Mouse (Mus musculus) embryonic facial prominence, embryonic 15.5 days (tissue): ENCODE results near the gene Ccdc154. TPM values are rescaled to one million over a fixed set of nuclear protein-coding genes. Genes with fewer than 3 reads are reported as not detected.

Experiments used
- ATAC-seq: fragments of 200-750 bp; cut with Nextera tagmentation; 2 replicates; pipeline ENCODE4 v1.8.0; 2017; ENCODE audit warnings: low read depth, moderate TSS enrichment; ENCODE audit not compliant: insufficient number of reproducible peaks, low FRiP score, low TSS enrichment
- H3K27ac ChIP-seq: fragments of 300-500 bp; sonication (generic); replicated peaks from 2 replicates; pipeline ENCODE4 v1.5.1; 2015; ENCODE audit warnings: mild to moderate bottlenecking, inconsistent platforms
- H3K27me3 ChIP-seq: fragments of 300-500 bp; sonication (generic); 2 replicates; pipeline ENCODE4 v1.6.1; 2015; ENCODE audit warnings: inconsistent platforms
- H3K36me3 ChIP-seq: fragments of 300-500 bp; sonication (generic); 2 replicates; pipeline ENCODE4 v1.6.1; 2015; ENCODE audit warnings: mild to moderate bottlenecking, inconsistent platforms
- H3K4me1 ChIP-seq: fragments of 300-500 bp; sonication (generic); 2 replicates; pipeline ENCODE4 v1.6.1; 2015; ENCODE audit warnings: inconsistent platforms
- H3K4me2 ChIP-seq: fragments of 300-500 bp; sonication (generic); replicated peaks from 2 replicates; pipeline ENCODE4 v1.6.1; 2015; ENCODE audit warnings: mild to moderate bottlenecking, inconsistent platforms
- H3K4me3 ChIP-seq: fragments of 300-500 bp; sonication (generic); replicated peaks from 2 replicates; pipeline ENCODE4 v1.5.1; 2015; ENCODE audit warnings: mild to moderate bottlenecking, inconsistent platforms
- H3K9ac ChIP-seq: fragments of 300-500 bp; sonication (generic); 2 replicates; pipeline ENCODE4 v1.6.1; 2015; ENCODE audit warnings: inconsistent platforms
- H3K9me3 ChIP-seq: fragments of 300-500 bp; sonication (generic); replicated peaks from 2 replicates; pipeline ENCODE4 v1.6.1; 2016; ENCODE audit warnings: inconsistent platforms
- WGBS: fragments of 180-500 bp; shearing (Covaris S2); methylation state at CpG from one replicate; pipeline ENCODE4 v1.1.7; 2015; 5-methylcytosine and 5-hydroxymethylcytosine counted together
- polyA plus RNA-seq: library from polyadenylated mRNA; unstranded; fragments of >200 nt; fragmentation: Nextera tagmentation; extraction: Ambion mirVana; gene quantifications from 2 replicates; pipeline ENCODE4 v1.2.1, GENCODE M21; 2015

Ccdc154 gene
- polyA plus RNA-seq, 1 experiment from 2014 or later: 0.24 TPM

GRCm38 (mm10) chr17:25135622-25136021 lies 26.6 kb upstream of the Ccdc154 start:
- H3K9me3 ChIP-seq: no peaks in the 10 kb centered on the region
- H3K9ac ChIP-seq: no peak overlapping the region
- H3K4me3 ChIP-seq: no peak overlapping the region
- no peak overlapping the region for H3K4me2 ChIP-seq
- no peak overlapping the region for H3K27ac ChIP-seq
- peaks cover 15% of the 10 kb centered on the region for H3K4me1 ChIP-seq
- WGBS: 84% methylated on average over 6 of the region's 6 CpGs
- no peaks in the 10 kb centered on the region for H3K36me3 ChIP-seq
- H3K27me3 ChIP-seq: no peaks in the 10 kb centered on the region
- ATAC-seq: no peak

GRCm38 (mm10) chr17:25138803-25139202 lies 23.5 kb upstream of the Ccdc154 start:
- Histone ChIP-seq H3K9me3 (no peaks in the 10 kb centered on the region), H3K36me3 (no peaks in the 10 kb centered on the region; the same call in 1 of the 2 replicates), H3K9ac (no peak overlapping the region), H3K4me3 (no peak overlapping the region), H3K4me2 (no peak overlapping the region), H3K27ac (no peak overlapping the region), H3K4me1 (peaks cover 10% of the 10 kb centered on the region), H3K27me3 (no peaks in the 10 kb centered on the region)
- WGBS: 89% methylated on average over 1 of the region's 1 CpGs
- no peak for ATAC-seq

DNA sequence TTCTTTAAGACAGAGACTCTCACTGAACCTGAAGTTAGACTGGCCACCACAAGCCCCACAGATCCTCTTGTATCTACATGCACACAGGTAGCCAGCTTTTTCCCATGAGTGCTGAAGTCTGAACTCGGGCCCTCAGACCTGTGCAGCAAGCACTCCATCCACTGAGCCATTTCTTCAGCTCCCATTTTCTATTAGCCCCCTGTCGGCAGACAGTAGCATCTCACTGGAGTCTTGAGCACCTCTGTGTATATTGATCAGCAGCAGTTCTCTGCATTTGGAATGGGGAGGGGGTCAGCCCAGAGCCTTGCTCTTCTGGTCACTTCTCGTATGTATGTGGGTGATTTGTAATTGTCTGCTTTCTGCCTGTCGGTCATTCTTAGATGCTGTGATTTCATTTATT lies 22.3 kb upstream of the Ccdc154 start:
- 63% methylated on average over 4 of the region's 4 CpGs for WGBS
- H3K9me3 ChIP-seq: no peaks in the 10 kb centered on the region
- no peak for ATAC-seq

GRCm38 (mm10) chr17:25163387-25163786 lies 1.1 kb downstream of the Ccdc154 start:
- ATAC-seq: no peak
- no peaks in the 10 kb centered on the region for H3K27me3 ChIP-seq
- H3K27ac ChIP-seq: no peak overlapping the region
- H3K9me3 ChIP-seq: no peaks in the 10 kb centered on the region
- WGBS: 63% methylated on average over 7 of the region's 7 CpGs
- H3K4me3 ChIP-seq: no peak overlapping the region
- no peaks in the 10 kb centered on the region for H3K4me1 ChIP-seq
- H3K4me2 ChIP-seq: no peak overlapping the region
- peaks cover 32% of the 10 kb centered on the region for H3K36me3 ChIP-seq
- H3K9ac ChIP-seq: no peak overlapping the region

More for the DNA sequence above, 22.3 kb upstream of the Ccdc154 start:
- Histone ChIP-seq H3K9ac (no peak overlapping the region), H3K36me3 (peaks cover under 1% of the 10 kb centered on the region; the same call in 1 of the 2 replicates), H3K4me2 (no peak overlapping the region), H3K4me1 (no peaks in the 10 kb centered on the region), H3K27ac (no peak overlapping the region), H3K4me3 (no peak overlapping the region), H3K27me3 (no peaks in the 10 kb centered on the region)

DNA sequence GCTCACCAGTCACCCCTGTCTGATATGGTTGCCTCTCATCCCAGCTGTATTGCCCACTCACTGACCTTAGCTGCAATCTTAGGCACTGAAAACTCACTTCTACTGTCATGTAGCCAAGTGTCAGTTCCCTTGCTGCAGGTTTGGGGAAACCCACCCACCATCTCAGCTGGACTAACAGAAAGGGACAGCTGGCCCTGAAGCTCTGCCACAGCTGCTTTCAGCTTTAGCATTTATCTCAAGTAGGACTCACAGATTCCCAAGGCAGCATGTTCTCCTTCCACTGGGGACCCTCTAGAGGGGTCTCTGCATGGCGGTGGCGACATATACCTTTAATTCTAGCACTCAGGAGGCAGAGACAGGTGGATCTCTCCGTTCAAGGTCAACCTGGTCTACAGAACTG lies 2.5 kb downstream of the Ccdc154 start:
- H3K4me3 ChIP-seq: no peak overlapping the region
- H3K27ac ChIP-seq: no peak overlapping the region
- H3K9ac ChIP-seq: no peak overlapping the region
- no peak overlapping the region for H3K4me2 ChIP-seq
- H3K4me1 ChIP-seq: no peaks in the 10 kb centered on the region
- H3K27me3 ChIP-seq: no peaks in the 10 kb centered on the region
- WGBS: 83% methylated on average over 3 of the region's 3 CpGs
- H3K9me3 ChIP-seq: no peaks in the 10 kb centered on the region
- ATAC-seq: no peak
- H3K36me3 ChIP-seq: peaks cover 20% of the 10 kb centered on the region

DNA sequence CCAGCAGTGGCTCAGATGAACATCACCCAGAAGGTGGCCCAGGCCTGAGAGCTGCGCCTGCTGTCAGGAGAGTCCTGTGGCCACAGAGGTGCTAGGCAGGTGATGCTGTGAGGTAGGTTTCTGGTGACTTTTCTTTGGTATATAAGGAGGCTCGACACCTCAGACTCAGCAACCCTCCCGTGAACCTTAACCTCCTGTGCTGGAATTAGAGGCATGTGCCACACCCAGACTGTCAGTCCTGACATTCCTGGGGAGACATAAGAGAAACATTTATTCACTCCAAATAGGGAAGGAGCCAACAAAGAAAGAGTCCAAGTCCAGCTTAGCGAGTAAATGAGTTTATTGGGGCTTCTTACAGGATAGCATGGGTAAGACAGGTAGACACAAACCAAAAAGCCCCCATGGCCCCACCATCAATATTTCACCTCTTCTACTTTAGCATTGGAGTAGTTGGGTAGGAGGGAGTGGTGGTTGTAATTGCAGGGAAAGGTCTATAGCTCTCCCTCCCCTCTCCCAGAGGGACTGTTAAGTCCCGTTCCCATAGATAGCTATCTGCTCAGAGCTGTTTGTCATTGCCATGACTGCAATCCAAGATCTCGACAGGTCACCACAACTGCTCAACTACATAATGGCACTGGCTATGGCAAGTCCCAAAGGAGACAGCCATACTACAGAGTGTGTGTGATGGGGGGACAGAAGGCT lies 3.9 kb downstream of the Ccdc154 start:
- Histone ChIP-seq H3K4me1 (no peaks in the 10 kb centered on the region), H3K27me3 (no peaks in the 10 kb centered on the region), H3K27ac (no peak overlapping the region), H3K36me3 (peaks cover 7% of the 10 kb centered on the region; the same call in 1 of the 2 replicates), H3K4me3 (no peak overlapping the region), H3K9me3 (no peaks in the 10 kb centered on the region), H3K4me2 (no peak overlapping the region), H3K9ac (no peak overlapping the region)
- ATAC-seq: no peak
- WGBS: 56% methylated on average over 6 of the region's 6 CpGs

GRCm38 (mm10) chr17:25169706-25170105 lies 7.4 kb downstream of the Ccdc154 start:
- Histone ChIP-seq H3K4me2 (no peak overlapping the region), H3K36me3 (no peaks in the 10 kb centered on the region), H3K9me3 (no peaks in the 10 kb centered on the region), H3K27me3 (no peaks in the 10 kb centered on the region), H3K4me1 (no peaks in the 10 kb centered on the region), H3K27ac (no peak overlapping the region), H3K9ac (no peak overlapping the region), H3K4me3 (no peak overlapping the region)
- ATAC-seq: no peak
- 91% methylated on average over 2 of the region's 2 CpGs for WGBS

- H3K4me3 ChIP-seq: no peak overlapping the region
These were observed 10.3 kb downstream of the Ccdc154 start for GRCm38 (mm10) chr17:25172558-25172957.

DNA sequence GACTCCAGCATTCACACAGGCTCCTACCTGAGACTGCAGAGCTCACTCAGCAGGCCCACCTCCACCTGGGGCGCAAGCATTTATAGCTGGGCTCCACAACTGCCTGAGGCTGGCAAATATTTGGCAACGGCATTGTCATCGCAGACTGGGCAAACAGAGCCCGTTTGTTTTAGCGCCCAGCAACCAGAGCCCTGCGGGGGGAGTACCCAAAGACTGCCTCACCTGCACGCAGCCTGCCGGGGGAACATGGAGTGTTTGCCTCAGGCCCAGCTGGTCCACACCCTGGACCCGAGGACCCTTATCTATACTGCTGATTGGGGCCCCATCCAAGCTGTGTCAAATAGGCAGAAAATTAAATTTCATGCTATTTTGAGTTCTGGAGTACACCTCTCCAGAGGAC lies 13.2 kb downstream of the Ccdc154 start, which contains the start of gene Gm38655:
Gene Gm38655, minus strand, starts transcription at position 61 of the 400 bp plus-strand sequence.
- 39% methylated on average over 9 of the region's 9 CpGs for WGBS
- Histone ChIP-seq H3K4me2 (no peak within 1 kb of the TSS), H3K9me3 (no peaks in the 10 kb centered on the region), H3K36me3 (no peaks in the 10 kb centered on the region), H3K27me3 (no peaks in the 10 kb centered on the region; the same call in 1 of the 2 replicates), H3K4me1 (no peaks in the 10 kb centered on the region), H3K4me3 (no peak within 1 kb of the TSS), H3K9ac (no peak within 1 kb of the TSS), H3K27ac (no peak within 1 kb of the TSS)
- no peak for ATAC-seq

More at GRCm38 (mm10) chr17:25172558-25172957, 10.3 kb downstream of the Ccdc154 start:
- H3K4me2 ChIP-seq: no peak overlapping the region
- no peaks in the 10 kb centered on the region for H3K36me3 ChIP-seq
- no peaks in the 10 kb centered on the region for H3K9me3 ChIP-seq
- WGBS: 86% methylated on average over 3 of the region's 3 CpGs
- H3K27me3 ChIP-seq: no peaks in the 10 kb centered on the region; the same call in 1 of the 2 replicates
- no peak overlapping the region for H3K9ac ChIP-seq
- no peak overlapping the region for H3K27ac ChIP-seq
- ATAC-seq: no peak
- no peaks in the 10 kb centered on the region for H3K4me1 ChIP-seq

DNA sequence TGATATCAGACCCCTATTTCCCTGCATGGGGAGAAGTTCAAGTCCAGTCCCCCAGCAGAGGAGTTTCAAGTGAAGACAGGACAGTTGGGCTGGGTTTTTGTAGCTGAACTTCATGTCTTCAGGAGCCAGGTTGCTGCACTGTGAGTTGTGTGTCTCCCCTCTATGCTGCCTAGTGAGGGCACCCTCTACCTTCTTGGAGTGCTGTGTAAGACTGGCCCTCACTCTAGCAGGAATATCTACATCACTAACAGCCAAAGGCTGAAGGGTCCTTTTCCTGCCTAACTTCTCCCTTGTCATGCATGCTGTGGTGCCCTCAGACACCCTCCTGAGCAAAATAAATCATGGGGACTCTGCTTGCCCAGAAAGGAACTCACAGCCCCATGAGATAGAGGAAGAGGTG lies 21.0 kb downstream of the Ccdc154 start:
- Histone ChIP-seq H3K27me3 (0 out of 2 replicates have a peak, but pooled peaks cover 7% of the 10 kb centered on the region), H3K4me2 (peak overlapping the region; percentile 97; the same call in 1 of the 2 replicates), H3K9me3 (no peaks in the 10 kb centered on the region), H3K36me3 (0 out of 2 replicates have a peak, but pooled peaks cover 4% of the 10 kb centered on the region), H3K27ac (no peak overlapping the region), H3K4me3 (peak overlapping the region; percentile 89), H3K4me1 (peaks cover 21% of the 10 kb centered on the region), H3K9ac (no peak overlapping the region)
- ATAC-seq: no peak

DNA sequence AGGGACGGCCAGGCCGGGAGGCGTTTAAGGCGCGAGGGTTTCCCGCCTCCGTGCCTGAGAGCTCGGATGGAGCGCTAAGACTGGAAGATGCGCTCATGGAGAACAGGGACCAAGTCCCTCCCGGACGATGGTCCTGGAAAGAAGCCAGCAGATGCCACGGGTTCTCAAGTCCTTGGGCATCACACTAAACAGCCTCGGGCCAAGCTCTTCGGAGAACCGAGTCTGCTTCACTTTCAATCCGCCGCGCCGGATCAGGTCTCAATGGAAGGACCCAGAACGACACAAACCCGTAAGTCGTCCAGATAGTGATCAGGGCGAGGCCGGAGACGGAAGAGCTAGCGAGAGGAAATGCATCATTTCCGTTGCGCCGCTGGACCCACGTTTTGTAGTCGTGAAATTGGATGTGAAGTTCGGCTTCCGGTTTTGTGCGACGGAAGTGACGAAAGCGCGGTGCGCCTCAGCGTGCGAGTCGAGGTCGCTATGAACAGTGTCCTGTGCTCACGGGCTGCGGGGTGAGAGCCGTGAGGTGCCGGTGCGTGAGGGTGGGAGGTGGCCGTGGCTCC lies 21.9 kb downstream of the Ccdc154 start, which contains the start of gene BC003965:
Gene BC003965, plus strand, starts transcription at position 426 of the 563 bp plus-strand sequence.
- ATAC-seq: peak; percentile 85
- peak within 1 kb of the TSS; percentile 95 for H3K27ac ChIP-seq
- H3K36me3 ChIP-seq: 0 out of 2 replicates have a peak, but pooled peaks cover 4% of the 10 kb centered on the region
- peak within 1 kb of the TSS; percentile 88 for H3K9ac ChIP-seq
- H3K4me1 ChIP-seq: peaks cover 24% of the 10 kb centered on the region
- H3K4me2 ChIP-seq: peak within 1 kb of the TSS; percentile 97
- WGBS: under 1% methylated on average over 50 of the region's 50 CpGs
- H3K9me3 ChIP-seq: no peaks in the 10 kb centered on the region
- 0 out of 2 replicates have a peak, but pooled peaks cover 7% of the 10 kb centered on the region for H3K27me3 ChIP-seq
- peak within 1 kb of the TSS; percentile 89 for H3K4me3 ChIP-seq
